Mouse (Mus musculus): ENCODE data around the gene Map3k6. TPM values are rescaled to one million over a fixed set of nuclear protein-coding genes. Genes with fewer than 3 reads are reported as not detected.

Gene Map3k6
- polyA plus RNA-seq, 1 experiment from 2014 or later, result 1.8 TPM

DNA sequence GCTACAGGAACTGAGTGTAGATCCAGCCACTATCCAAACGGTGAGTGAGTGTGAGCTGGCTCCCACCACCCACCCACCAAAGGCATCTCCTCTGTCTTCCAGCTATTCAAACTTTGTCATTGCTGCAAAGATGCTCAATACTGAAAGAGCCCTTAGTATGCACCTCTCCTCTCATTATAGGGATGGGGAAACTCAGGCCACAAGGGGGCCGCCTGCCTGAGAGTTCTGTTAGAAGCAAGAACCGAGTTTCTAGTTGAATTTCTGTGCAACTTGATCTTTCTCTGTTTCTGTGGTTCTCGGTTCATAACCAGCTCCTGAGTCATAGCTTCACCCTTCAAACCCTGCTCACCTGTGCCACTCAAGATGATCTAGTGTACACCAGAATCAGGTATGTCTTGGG is 11.5 kb downstream of the Map3k6 start:
- H3K36me3 ChIP-seq (ENCODE audit: control insufficient read depth, insufficient read depth), result no peaks in the 10 kb centered on the region
- TF ChIP-seq CTCF (IDR thresholded peaks at IDR 0.05; ENCODE audit: low read depth), result peak; percentile 40; the same call in 1 of the 2 replicates
- H3K27ac ChIP-seq (ENCODE audit: low read depth, low read length), result no peak overlapping the region
- H3K4me3 ChIP-seq (ENCODE audit: low read depth, low read length), result no peak overlapping the region
- WGBS, result 69% methylated on average over 4 of the region's 4 CpGs
- ATAC-seq, result no peak
- H3K9me3 ChIP-seq (ENCODE audit: control insufficient read depth), result no peaks in the 10 kb centered on the region
- no peak overlapping the region for H3K9ac ChIP-seq (ENCODE audit: low read depth, low read length)
- peaks cover 36% of the 10 kb centered on the region for H3K27me3 ChIP-seq (replicated peaks; ENCODE audit: control insufficient read depth, insufficient read depth, low read length)
- H3K4me1 ChIP-seq (replicated peaks; ENCODE audit: control insufficient read depth, insufficient read depth, low read length), result peaks cover 6% of the 10 kb centered on the region; the same call in 1 of the 2 replicates
- H3K4me2 ChIP-seq (replicated peaks; ENCODE audit: low read depth), result no peak overlapping the region

GRCm38 (mm10) chr4:133253412-133253811 is 12.8 kb downstream of the Map3k6 start:
- ATAC-seq, result no peak
- TF ChIP-seq CTCF (IDR thresholded peaks at IDR 0.05; ENCODE audit: low read depth), result no peak
- WGBS, result 42% methylated on average over 12 of the region's 12 CpGs
- Histone ChIP-seq H3K27ac (ENCODE audit: low read depth, low read length) (no peak overlapping the region), H3K27me3 (replicated peaks; ENCODE audit: control insufficient read depth, insufficient read depth, low read length) (peaks cover 33% of the 10 kb centered on the region), H3K4me2 (replicated peaks; ENCODE audit: low read depth) (no peak overlapping the region), H3K9me3 (ENCODE audit: control insufficient read depth) (no peaks in the 10 kb centered on the region), H3K36me3 (ENCODE audit: control insufficient read depth, insufficient read depth) (no peaks in the 10 kb centered on the region), H3K4me1 (replicated peaks; ENCODE audit: control insufficient read depth, insufficient read depth, low read length) (peaks cover 9% of the 10 kb centered on the region; the same call in 1 of the 2 replicates), H3K9ac (ENCODE audit: low read depth, low read length) (no peak overlapping the region), H3K4me3 (ENCODE audit: low read depth, low read length) (no peak overlapping the region)

DNA sequence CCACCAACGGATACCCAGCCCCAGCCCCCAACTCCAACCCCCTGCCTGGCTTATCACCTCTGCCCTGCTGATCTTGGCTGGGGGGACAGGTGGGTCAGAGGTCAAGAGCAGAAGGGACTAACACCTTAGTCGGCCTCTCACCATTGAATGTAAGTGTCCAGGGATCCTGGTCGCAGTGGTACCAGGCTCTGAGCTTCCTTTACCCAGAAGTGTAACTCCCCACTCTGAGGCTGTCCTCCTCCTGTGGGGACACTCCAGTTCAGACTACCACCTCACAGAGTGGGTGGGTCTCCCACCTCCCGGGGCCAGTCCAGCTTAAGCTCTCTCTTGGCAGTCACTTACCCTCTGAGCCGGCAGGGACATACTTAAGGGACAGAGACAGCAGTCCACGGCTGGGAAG is 14.8 kb downstream of the Map3k6 start:
- no peak overlapping the region for H3K9ac ChIP-seq (ENCODE audit: low read depth, low read length)
- H3K4me1 ChIP-seq (replicated peaks; ENCODE audit: control insufficient read depth, insufficient read depth, low read length), result peaks cover 9% of the 10 kb centered on the region; the same call in 1 of the 2 replicates
- WGBS, result 74% methylated on average over 6 of the region's 6 CpGs
- H3K9me3 ChIP-seq (ENCODE audit: control insufficient read depth), result no peaks in the 10 kb centered on the region
- no peak overlapping the region for H3K27ac ChIP-seq (ENCODE audit: low read depth, low read length)
- H3K4me2 ChIP-seq (replicated peaks; ENCODE audit: low read depth), result no peak overlapping the region
- peaks cover 20% of the 10 kb centered on the region for H3K27me3 ChIP-seq (replicated peaks; ENCODE audit: control insufficient read depth, insufficient read depth, low read length)
- H3K36me3 ChIP-seq (ENCODE audit: control insufficient read depth, insufficient read depth), result no peaks in the 10 kb centered on the region
- ATAC-seq, result no peak
- TF ChIP-seq CTCF (IDR thresholded peaks at IDR 0.05; ENCODE audit: low read depth), result no peak
- no peak overlapping the region for H3K4me3 ChIP-seq (ENCODE audit: low read depth, low read length)

DNA sequence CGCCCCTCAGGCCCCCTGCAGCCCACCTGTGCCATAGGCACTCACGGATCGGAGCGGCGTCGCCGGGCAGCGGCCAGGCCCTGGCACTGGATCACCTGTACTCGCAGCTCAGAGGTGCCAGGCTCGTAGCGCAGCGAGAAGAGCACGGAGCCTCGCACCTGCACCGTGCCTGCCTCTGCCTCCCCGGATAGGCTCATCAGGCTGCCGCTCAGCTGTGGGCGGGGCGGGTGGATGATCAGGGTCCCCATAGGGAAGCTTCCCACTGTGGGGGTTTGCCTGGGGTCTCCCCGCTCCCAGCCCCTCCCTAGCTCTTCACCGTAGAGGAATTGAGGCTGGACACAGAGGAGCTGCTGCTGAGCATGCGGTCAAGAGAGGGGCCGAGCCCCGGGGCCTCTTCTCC is 16.2 kb downstream of the Map3k6 start:
- WGBS, result 20% methylated on average over 24 of the region's 24 CpGs
- Histone ChIP-seq H3K4me2 (replicated peaks; ENCODE audit: low read depth) (peak overlapping the region; percentile 50), H3K9me3 (ENCODE audit: control insufficient read depth) (no peaks in the 10 kb centered on the region), H3K36me3 (ENCODE audit: control insufficient read depth, insufficient read depth) (no peaks in the 10 kb centered on the region), H3K4me1 (replicated peaks; ENCODE audit: control insufficient read depth, insufficient read depth, low read length) (peaks cover 3% of the 10 kb centered on the region; the same call in 1 of the 2 replicates), H3K4me3 (ENCODE audit: low read depth, low read length) (peak overlapping the region; percentile 11; the same call in 1 of the 2 replicates), H3K27me3 (replicated peaks; ENCODE audit: control insufficient read depth, insufficient read depth, low read length) (peaks cover 6% of the 10 kb centered on the region; the same call in 1 of the 2 replicates), H3K27ac (ENCODE audit: low read depth, low read length) (no peak overlapping the region), H3K9ac (ENCODE audit: low read depth, low read length) (no peak overlapping the region)
- no peak for TF ChIP-seq CTCF (IDR thresholded peaks at IDR 0.05; ENCODE audit: low read depth)
- 0 out of 2 replicates have a peak, but pooled peaks have one; percentile 31 for ATAC-seq

- H3K9me3 ChIP-seq (ENCODE audit: control insufficient read depth), result no peaks in the 10 kb centered on the region
- H3K4me3 ChIP-seq (ENCODE audit: low read depth, low read length), result peak overlapping the region; percentile 11; the same call in 1 of the 2 replicates
- H3K4me2 ChIP-seq (replicated peaks; ENCODE audit: low read depth), result peak overlapping the region; percentile 50
- H3K4me1 ChIP-seq (replicated peaks; ENCODE audit: control insufficient read depth, insufficient read depth, low read length), result peaks cover 3% of the 10 kb centered on the region; the same call in 1 of the 2 replicates
- ATAC-seq, result peak; percentile 54
- H3K27ac ChIP-seq (ENCODE audit: low read depth, low read length), result no peak overlapping the region
- TF ChIP-seq CTCF (IDR thresholded peaks at IDR 0.05; ENCODE audit: low read depth), result no peak
- 0 out of 2 replicates have a peak, but pooled peaks cover 4% of the 10 kb centered on the region for H3K27me3 ChIP-seq (replicated peaks; ENCODE audit: control insufficient read depth, insufficient read depth, low read length)
- no peak overlapping the region for H3K9ac ChIP-seq (ENCODE audit: low read depth, low read length)
- no peaks in the 10 kb centered on the region for H3K36me3 ChIP-seq (ENCODE audit: control insufficient read depth, insufficient read depth)
- 38% methylated on average over 12 of the region's 12 CpGs for whole genome bisulfite sequencing
Observed at GRCm38 (mm10) chr4:133257230-133257629, 16.6 kb downstream of the Map3k6 start.

GRCm38 (mm10) chr4:133257798-133258408 is 17.3 kb downstream of the Map3k6 start:
- no peaks in the 10 kb centered on the region for H3K27me3 ChIP-seq (replicated peaks; ENCODE audit: control insufficient read depth, insufficient read depth, low read length)
- peak; percentile 48 for ATAC-seq
- TF ChIP-seq CTCF (IDR thresholded peaks at IDR 0.05; ENCODE audit: low read depth), result no peak
- H3K9me3 ChIP-seq (ENCODE audit: control insufficient read depth), result no peaks in the 10 kb centered on the region
- peaks cover 3% of the 10 kb centered on the region; the same call in 1 of the 2 replicates for H3K4me1 ChIP-seq (replicated peaks; ENCODE audit: control insufficient read depth, insufficient read depth, low read length)
- H3K4me3 ChIP-seq (ENCODE audit: low read depth, low read length), result no peak overlapping the region
- 40% methylated on average over 12 of the region's 12 CpGs for WGBS
- H3K4me2 ChIP-seq (replicated peaks; ENCODE audit: low read depth), result peak overlapping the region; percentile 50; the same call in 1 of the 2 replicates
- no peak overlapping the region for H3K27ac ChIP-seq (ENCODE audit: low read depth, low read length)
- no peak overlapping the region for H3K9ac ChIP-seq (ENCODE audit: low read depth, low read length)
- no peaks in the 10 kb centered on the region for H3K36me3 ChIP-seq (ENCODE audit: control insufficient read depth, insufficient read depth)
